Mouse (Mus musculus) G1E (cell line): ENCODE measurements around the gene Plin2.

ENCODE experiments used
- CTCF ChIP-seq: IDR thresholded peaks from 2 replicates; pipeline ENCODE4 v1.5.1; 2012; ENCODE audit warnings: low read depth, low read length, inconsistent platforms, mixed read lengths
- GATA1 ChIP-seq: IDR thresholded peaks from 2 replicates; pipeline ENCODE4 v1.6.1; 2012; ENCODE audit warnings: borderline replicate concordance, low read length, inconsistent platforms, mixed read lengths
- TAL1 ChIP-seq: conservative IDR thresholded peaks from 2 replicates; pipeline ENCODE4 v1.6.1; 2012; ENCODE audit warnings: low read depth, low read length, inconsistent platforms, mixed read lengths

DNA sequence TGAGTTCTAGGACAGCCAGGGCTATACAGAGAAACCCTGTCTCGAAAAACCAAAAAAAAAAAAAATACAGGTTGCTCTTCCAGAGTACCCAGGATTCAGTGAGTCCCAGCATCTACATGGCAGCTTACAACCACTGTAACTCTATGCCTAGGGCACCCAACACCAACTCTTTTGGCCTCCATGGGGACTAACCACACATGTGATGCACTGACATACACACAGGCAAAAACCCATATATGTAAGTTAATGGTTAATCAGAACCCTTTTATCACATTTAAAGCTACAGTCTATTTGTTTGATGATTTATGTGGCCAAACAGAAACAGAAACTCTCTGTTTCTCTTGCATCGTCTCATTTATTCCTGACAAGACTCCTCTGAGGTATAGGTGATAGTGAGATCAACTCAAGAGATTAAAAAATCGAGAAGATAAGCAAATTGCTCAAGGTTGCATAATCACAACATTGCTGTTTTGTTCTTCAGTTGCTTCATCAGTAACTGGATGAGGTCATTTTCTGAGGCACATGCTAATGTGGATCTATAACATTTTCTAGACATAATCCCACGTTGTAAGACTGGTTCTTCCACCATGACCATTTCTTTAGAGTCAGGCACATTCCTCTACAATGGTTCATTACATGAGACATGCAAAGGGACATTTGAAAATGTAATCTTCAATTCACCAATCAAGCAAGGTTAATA is 49.2 kb upstream of the Plin2 start:
- TF ChIP-seq CTCF (no peak), GATA1 (no peak), TAL1 (no peak)
